Mouse (Mus musculus): Measurements from ENCODE around the gene Mob2. TPM values are rescaled to one million over a fixed set of nuclear protein-coding genes. Genes with fewer than 3 reads are reported as not detected.

Gene Mob2
- polyA plus RNA-seq, 1 experiment from 2014 or later: 77.2 TPM

- H3K36me3 ChIP-seq (ENCODE audit: insufficient read depth, low read length): peaks cover 4% of the 10 kb centered on the region; the same call in 1 of the 2 replicates
- H3K9ac ChIP-seq (replicated peaks; ENCODE audit: low read length): peak overlapping the region; percentile 89
- H3K4me2 ChIP-seq (replicated peaks; ENCODE audit: low read depth, low read length): peak overlapping the region; percentile 69
- under 1% methylated on average over 65 of the region's 66 CpGs for WGBS
- H3K9me3 ChIP-seq (ENCODE audit: low read length): no peaks in the 10 kb centered on the region
- peak overlapping the region; percentile 77 for H3K27ac ChIP-seq (ENCODE audit: low read length)
- H3K27me3 ChIP-seq (ENCODE audit: insufficient read depth, low read length): 0 out of 2 replicates have a peak, but pooled peaks cover 4% of the 10 kb centered on the region
- ATAC-seq (ENCODE audit: low FRiP score, low TSS enrichment): peak; percentile 36; the same call in 1 of the 2 replicates
- H3K4me1 ChIP-seq (ENCODE audit: insufficient read depth, low read length): peaks cover 20% of the 10 kb centered on the region
- H3K4me3 ChIP-seq (ENCODE audit: low read length): peak overlapping the region; percentile 85
These were observed 507 bp downstream of the Mob2 start for GRCm38 (mm10) chr7:142060185-142060930.

- no peak overlapping the region for H3K4me3 ChIP-seq (ENCODE audit: low read length)
- 79% methylated on average over 2 of the region's 2 CpGs for WGBS
- H3K4me1 ChIP-seq (ENCODE audit: insufficient read depth, low read length): peaks cover 20% of the 10 kb centered on the region
- no peak for ATAC-seq (ENCODE audit: low FRiP score, low TSS enrichment)
- no peak overlapping the region for H3K4me2 ChIP-seq (replicated peaks; ENCODE audit: low read depth, low read length)
- H3K27ac ChIP-seq (ENCODE audit: low read length): no peak overlapping the region
- no peaks in the 10 kb centered on the region for H3K9me3 ChIP-seq (ENCODE audit: low read length)
- H3K27me3 ChIP-seq (ENCODE audit: insufficient read depth, low read length): 0 out of 2 replicates have a peak, but pooled peaks cover 4% of the 10 kb centered on the region
- H3K36me3 ChIP-seq (ENCODE audit: insufficient read depth, low read length): peaks cover 8% of the 10 kb centered on the region; the same call in 1 of the 2 replicates
- no peak overlapping the region for H3K9ac ChIP-seq (replicated peaks; ENCODE audit: low read length)
These were observed 1.8 kb downstream of the Mob2 start for GRCm38 (mm10) chr7:142059024-142059423.

GRCm38 (mm10) chr7:142057121-142057520 lies 3.7 kb downstream of the Mob2 start:
- H3K4me2 ChIP-seq (replicated peaks; ENCODE audit: low read depth, low read length): no peak overlapping the region
- H3K27ac ChIP-seq (ENCODE audit: low read length): no peak overlapping the region
- no peak for ATAC-seq (ENCODE audit: low FRiP score, low TSS enrichment)
- H3K4me3 ChIP-seq (ENCODE audit: low read length): no peak overlapping the region
- no peak overlapping the region for H3K9ac ChIP-seq (replicated peaks; ENCODE audit: low read length)
- 0 out of 2 replicates have a peak, but pooled peaks cover 2% of the 10 kb centered on the region for H3K27me3 ChIP-seq (ENCODE audit: insufficient read depth, low read length)
- WGBS: 96% methylated on average over 1 of the region's 1 CpGs
- no peaks in the 10 kb centered on the region for H3K9me3 ChIP-seq (ENCODE audit: low read length)
- peaks cover 20% of the 10 kb centered on the region for H3K4me1 ChIP-seq (ENCODE audit: insufficient read depth, low read length)
- peaks cover 8% of the 10 kb centered on the region; the same call in 1 of the 2 replicates for H3K36me3 ChIP-seq (ENCODE audit: insufficient read depth, low read length)

GRCm38 (mm10) chr7:142056601-142057061 lies 4.2 kb downstream of the Mob2 start:
- no peak for ATAC-seq (ENCODE audit: low FRiP score, low TSS enrichment)

GRCm38 (mm10) chr7:142055431-142055830 lies 5.4 kb downstream of the Mob2 start:
- no peak overlapping the region for H3K9ac ChIP-seq (replicated peaks; ENCODE audit: low read length)
- WGBS: 93% methylated on average over 3 of the region's 3 CpGs
- no peak for ATAC-seq (ENCODE audit: low FRiP score, low TSS enrichment)
- H3K4me2 ChIP-seq (replicated peaks; ENCODE audit: low read depth, low read length): no peak overlapping the region
- no peaks in the 10 kb centered on the region for H3K27me3 ChIP-seq (ENCODE audit: insufficient read depth, low read length)
- H3K9me3 ChIP-seq (ENCODE audit: low read length): no peaks in the 10 kb centered on the region
- peaks cover 8% of the 10 kb centered on the region; the same call in 1 of the 2 replicates for H3K36me3 ChIP-seq (ENCODE audit: insufficient read depth, low read length)
- no peak overlapping the region for H3K4me3 ChIP-seq (ENCODE audit: low read length)
- H3K27ac ChIP-seq (ENCODE audit: low read length): no peak overlapping the region
- peaks cover 17% of the 10 kb centered on the region for H3K4me1 ChIP-seq (ENCODE audit: insufficient read depth, low read length)

More at GRCm38 (mm10) chr7:142056601-142057061, 4.2 kb downstream of the Mob2 start:
- WGBS: 43% methylated on average over 1 of the region's 1 CpGs
- Histone ChIP-seq H3K27me3 (ENCODE audit: insufficient read depth, low read length) (no peaks in the 10 kb centered on the region), H3K27ac (ENCODE audit: low read length) (no peak overlapping the region; the same call in 1 of the 2 replicates), H3K4me3 (ENCODE audit: low read length) (no peak overlapping the region), H3K9ac (replicated peaks; ENCODE audit: low read length) (no peak overlapping the region), H3K4me2 (replicated peaks; ENCODE audit: low read depth, low read length) (no peak overlapping the region), H3K9me3 (ENCODE audit: low read length) (no peaks in the 10 kb centered on the region), H3K36me3 (ENCODE audit: insufficient read depth, low read length) (peaks cover 8% of the 10 kb centered on the region; the same call in 1 of the 2 replicates), H3K4me1 (ENCODE audit: insufficient read depth, low read length) (peaks cover 20% of the 10 kb centered on the region)

- H3K27me3 ChIP-seq (ENCODE audit: insufficient read depth, low read length): no peaks in the 10 kb centered on the region
- H3K9me3 ChIP-seq (ENCODE audit: low read length): no peaks in the 10 kb centered on the region
- H3K36me3 ChIP-seq (ENCODE audit: insufficient read depth, low read length): 0 out of 2 replicates have a peak, but pooled peaks cover 4% of the 10 kb centered on the region
- H3K4me1 ChIP-seq (ENCODE audit: insufficient read depth, low read length): no peaks in the 10 kb centered on the region
- H3K4me3 ChIP-seq (ENCODE audit: low read length): no peak overlapping the region
- H3K4me2 ChIP-seq (replicated peaks; ENCODE audit: low read depth, low read length): no peak overlapping the region
- ATAC-seq (ENCODE audit: low FRiP score, low TSS enrichment): no peak
- no peak overlapping the region for H3K27ac ChIP-seq (ENCODE audit: low read length)
- H3K9ac ChIP-seq (replicated peaks; ENCODE audit: low read length): no peak overlapping the region
These were observed 10.3 kb downstream of the Mob2 start for GRCm38 (mm10) chr7:142050536-142050935.

GRCm38 (mm10) chr7:142045932-142046331 lies 14.9 kb downstream of the Mob2 start:
- H3K4me1 ChIP-seq (ENCODE audit: insufficient read depth, low read length): peaks cover 4% of the 10 kb centered on the region; the same call in 1 of the 2 replicates
- no peaks in the 10 kb centered on the region for H3K27me3 ChIP-seq (ENCODE audit: insufficient read depth, low read length)
- ATAC-seq (ENCODE audit: low FRiP score, low TSS enrichment): no peak
- H3K4me3 ChIP-seq (ENCODE audit: low read length): no peak overlapping the region
- no peak overlapping the region for H3K4me2 ChIP-seq (replicated peaks; ENCODE audit: low read depth, low read length)
- no peaks in the 10 kb centered on the region for H3K9me3 ChIP-seq (ENCODE audit: low read length)
- no peak overlapping the region for H3K27ac ChIP-seq (ENCODE audit: low read length)
- no peaks in the 10 kb centered on the region for H3K36me3 ChIP-seq (ENCODE audit: insufficient read depth, low read length)
- WGBS: 55% methylated on average over 1 of the region's 1 CpGs
- H3K9ac ChIP-seq (replicated peaks; ENCODE audit: low read length): no peak overlapping the region

GRCm38 (mm10) chr7:142045344-142045743 lies 15.5 kb downstream of the Mob2 start:
- peaks cover 4% of the 10 kb centered on the region; the same call in 1 of the 2 replicates for H3K4me1 ChIP-seq (ENCODE audit: insufficient read depth, low read length)
- no peak overlapping the region for H3K27ac ChIP-seq (ENCODE audit: low read length)
- H3K4me3 ChIP-seq (ENCODE audit: low read length): no peak overlapping the region
- no peak overlapping the region for H3K4me2 ChIP-seq (replicated peaks; ENCODE audit: low read depth, low read length)
- ATAC-seq (ENCODE audit: low FRiP score, low TSS enrichment): no peak
- H3K27me3 ChIP-seq (ENCODE audit: insufficient read depth, low read length): no peaks in the 10 kb centered on the region
- no peaks in the 10 kb centered on the region for H3K9me3 ChIP-seq (ENCODE audit: low read length)
- no peak overlapping the region for H3K9ac ChIP-seq (replicated peaks; ENCODE audit: low read length)
- WGBS: 51% methylated on average over 2 of the region's 2 CpGs
- H3K36me3 ChIP-seq (ENCODE audit: insufficient read depth, low read length): no peaks in the 10 kb centered on the region

- Histone ChIP-seq H3K27ac (ENCODE audit: low read length) (no peak overlapping the region), H3K4me1 (ENCODE audit: insufficient read depth, low read length) (peaks cover 4% of the 10 kb centered on the region; the same call in 1 of the 2 replicates), H3K9me3 (ENCODE audit: low read length) (no peaks in the 10 kb centered on the region), H3K4me2 (replicated peaks; ENCODE audit: low read depth, low read length) (no peak overlapping the region), H3K36me3 (ENCODE audit: insufficient read depth, low read length) (no peaks in the 10 kb centered on the region), H3K9ac (replicated peaks; ENCODE audit: low read length) (no peak overlapping the region), H3K4me3 (ENCODE audit: low read length) (no peak overlapping the region), H3K27me3 (ENCODE audit: insufficient read depth, low read length) (no peaks in the 10 kb centered on the region)
- 78% methylated on average over 3 of the region's 3 CpGs for WGBS
- no peak for ATAC-seq (ENCODE audit: low FRiP score, low TSS enrichment)
These were observed 20.1 kb downstream of the Mob2 start for GRCm38 (mm10) chr7:142040756-142041155.
